Mouse (Mus musculus) heart, embryonic 11.5 days (tissue): Measurements from ENCODE around the gene Syne3. TPM values are rescaled to one million over a fixed set of nuclear protein-coding genes. Genes with fewer than 3 reads are reported as not detected.

Experiments
- ATAC-seq: fragments of 200-750 bp; cut with Nextera tagmentation; replicated peaks from 2 replicates; pipeline ENCODE4 v1.8.0; 2017; ENCODE audit warnings: moderate library complexity; ENCODE audit not compliant: insufficient number of reproducible peaks, low FRiP score, low TSS enrichment
- H3K27ac ChIP-seq: fragments of 300-500 bp; sonication (generic); 2 replicates; pipeline ENCODE4 v1.5.1; 2014; ENCODE audit warnings: mild to moderate bottlenecking, low read depth, low read length
- H3K27me3 ChIP-seq: fragments of 300-500 bp; sonication (generic); 2 replicates; pipeline ENCODE4 v1.6.1; 2014; ENCODE audit warnings: mild to moderate bottlenecking, low read length, mixed read lengths; ENCODE audit not compliant: control insufficient read depth, insufficient read depth
- H3K36me3 ChIP-seq: fragments of 300-500 bp; sonication (generic); 2 replicates; pipeline ENCODE4 v1.6.1; 2014; ENCODE audit warnings: mild to moderate bottlenecking, low read length, moderate library complexity, mixed read lengths; ENCODE audit not compliant: control insufficient read depth, insufficient read depth
- H3K4me1 ChIP-seq: fragments of 300-500 bp; sonication (generic); 2 replicates; pipeline ENCODE4 v1.6.1; 2014; ENCODE audit warnings: low read length; ENCODE audit not compliant: control insufficient read depth, insufficient read depth
- H3K4me2 ChIP-seq: fragments of 300-500 bp; sonication (generic); 2 replicates; pipeline ENCODE4 v1.6.1; 2014; ENCODE audit warnings: mild to moderate bottlenecking, moderate library complexity
- H3K4me3 ChIP-seq: fragments of 300-500 bp; sonication (generic); 2 replicates; pipeline ENCODE4 v1.5.1; 2014; ENCODE audit warnings: low read depth, low read length
- H3K9ac ChIP-seq: fragments of 300-500 bp; sonication (generic); 2 replicates; pipeline ENCODE4 v1.6.1; 2014; ENCODE audit warnings: mild to moderate bottlenecking, low read depth, low read length, moderate library complexity
- H3K9me3 ChIP-seq: fragments of 300-500 bp; sonication (generic); replicated peaks from 2 replicates; pipeline ENCODE4 v1.6.1; 2016; ENCODE audit warnings: low read length; ENCODE audit not compliant: control insufficient read depth
- WGBS: fragments of 180-500 bp; shearing (Covaris S2); extraction: QIAGEN DNeasy Blood & Tissue Kit; methylation state at CpG from one replicate; pipeline ENCODE4 v1.1.7; 2014; ENCODE audit not compliant: insufficient replicate concordance; 5-methylcytosine and 5-hydroxymethylcytosine counted together
- polyA plus RNA-seq: library from polyadenylated mRNA; unstranded; fragments of >200 nt; fragmentation: Nextera tagmentation; extraction: Ambion mirVana; gene quantifications from 2 replicates; pipeline ENCODE4 v1.2.1, GENCODE M21; 2014

Gene Syne3
- polyA plus RNA-seq, 1 experiment from 2014 or later: 0.42 TPM

DNA sequence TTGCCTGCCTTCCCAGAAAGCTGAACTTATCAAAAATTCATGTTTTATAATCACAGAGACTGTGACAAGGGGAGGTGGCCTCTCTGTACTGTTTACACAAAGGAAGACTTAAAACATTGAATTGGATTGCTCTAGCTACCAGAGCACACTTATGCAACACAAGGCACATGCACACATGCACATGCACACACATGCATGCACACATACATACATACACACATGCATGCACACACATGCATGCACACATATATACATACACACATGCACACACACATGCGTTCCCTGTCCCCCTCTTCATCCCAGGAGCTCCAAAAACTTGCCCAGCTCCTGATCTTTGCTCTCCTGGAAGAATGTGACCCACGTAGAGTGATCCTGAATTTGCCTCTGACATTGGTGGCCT lies 83.8 kb downstream of the Syne3 start:
- H3K27ac ChIP-seq: no peak overlapping the region
- H3K4me3 ChIP-seq: no peak overlapping the region
- no peak overlapping the region for H3K9ac ChIP-seq
- 82% methylated on average over 2 of the region's 2 CpGs for WGBS
- H3K27me3 ChIP-seq: no peaks in the 10 kb centered on the region; the same call in 1 of the 2 replicates
- no peaks in the 10 kb centered on the region for H3K36me3 ChIP-seq
- H3K9me3 ChIP-seq: no peaks in the 10 kb centered on the region
- no peak overlapping the region for H3K4me2 ChIP-seq
- no peaks in the 10 kb centered on the region for H3K4me1 ChIP-seq
- ATAC-seq: no peak

DNA sequence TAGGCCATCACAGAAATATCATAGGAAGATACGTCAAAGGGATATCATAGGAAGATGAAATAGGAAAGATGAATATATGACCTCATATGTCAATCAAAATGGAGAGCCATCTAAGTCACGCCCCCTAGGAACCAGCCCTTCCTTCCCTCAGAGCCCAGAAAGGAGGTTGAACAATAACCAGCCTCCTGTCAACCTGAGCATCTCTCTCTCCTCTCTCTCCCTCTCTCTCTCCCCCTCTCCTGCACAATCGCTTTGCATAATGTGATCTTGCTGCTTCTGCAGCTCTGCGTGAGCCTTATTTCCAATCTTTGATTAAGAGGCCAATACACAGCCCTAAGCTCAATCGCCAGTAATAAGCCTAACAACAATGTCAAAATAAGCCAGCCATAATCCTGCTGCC lies 84.6 kb downstream of the Syne3 start:
- H3K27me3 ChIP-seq: no peaks in the 10 kb centered on the region; the same call in 1 of the 2 replicates
- no peak overlapping the region for H3K9ac ChIP-seq
- 88% methylated on average over 5 of the region's 5 CpGs for WGBS
- H3K4me1 ChIP-seq: no peaks in the 10 kb centered on the region
- H3K36me3 ChIP-seq: no peaks in the 10 kb centered on the region
- H3K9me3 ChIP-seq: no peaks in the 10 kb centered on the region
- no peak for ATAC-seq
- no peak overlapping the region for H3K27ac ChIP-seq
- no peak overlapping the region for H3K4me3 ChIP-seq
- H3K4me2 ChIP-seq: no peak overlapping the region

DNA sequence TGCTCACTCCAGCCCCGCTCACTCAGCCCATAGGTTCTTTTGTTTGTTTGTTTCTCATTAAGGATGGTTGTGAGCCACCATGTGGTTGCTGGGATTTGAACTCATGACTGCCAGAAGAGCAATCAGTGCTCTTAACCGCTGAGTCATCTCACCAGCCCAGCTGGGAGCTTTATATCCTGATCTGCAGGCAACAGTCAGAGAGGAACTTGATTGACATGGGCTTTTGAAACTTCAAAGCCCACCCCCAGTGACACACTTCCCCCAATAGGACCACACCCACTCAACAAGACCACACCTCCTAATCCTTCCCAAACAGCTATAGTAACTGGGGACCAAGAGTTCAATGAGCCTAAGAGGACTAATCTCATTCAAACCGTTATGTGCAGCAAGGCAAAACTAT lies 85.1 kb downstream of the Syne3 start:
- H3K27ac ChIP-seq: no peak overlapping the region

DNA sequence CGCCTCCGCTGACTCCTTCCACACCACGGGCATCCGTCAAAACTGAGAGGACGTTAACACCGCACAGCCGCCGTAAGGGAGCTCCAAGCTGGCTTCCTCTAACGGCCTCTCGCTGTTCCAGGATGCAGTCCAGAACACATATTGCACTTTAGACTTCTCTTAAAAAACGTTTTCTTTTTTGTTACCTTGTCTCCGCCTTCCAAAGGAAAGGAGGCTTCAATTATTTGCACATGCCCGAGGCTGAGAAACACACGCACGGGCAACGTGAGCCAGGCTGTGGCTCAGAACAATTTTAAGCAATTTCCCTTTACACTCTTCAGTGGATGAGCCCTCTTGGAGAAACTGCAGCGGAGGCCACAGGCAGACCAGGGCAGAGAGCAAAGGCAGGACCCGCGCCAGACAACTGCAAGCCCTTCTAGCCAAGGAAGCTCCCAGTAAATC lies 85.6 kb downstream of the Syne3 start:
- Histone ChIP-seq H3K4me1 (no peaks in the 10 kb centered on the region), H3K4me3 (no peak overlapping the region), H3K9ac (no peak overlapping the region), H3K27ac (no peak overlapping the region), H3K9me3 (no peaks in the 10 kb centered on the region), H3K36me3 (no peaks in the 10 kb centered on the region), H3K27me3 (no peaks in the 10 kb centered on the region; the same call in 1 of the 2 replicates), H3K4me2 (no peak overlapping the region)
- no peak for ATAC-seq
- 56% methylated on average over 19 of the region's 19 CpGs for whole genome bisulfite sequencing

More for the DNA sequence above, 85.1 kb downstream of the Syne3 start:
- no peak overlapping the region for H3K4me2 ChIP-seq
- no peak for ATAC-seq
- 84% methylated on average over 3 of the region's 3 CpGs for WGBS
- no peaks in the 10 kb centered on the region for H3K9me3 ChIP-seq
- no peak overlapping the region for H3K9ac ChIP-seq
- no peaks in the 10 kb centered on the region for H3K36me3 ChIP-seq
- H3K27me3 ChIP-seq: no peaks in the 10 kb centered on the region; the same call in 1 of the 2 replicates
- no peaks in the 10 kb centered on the region for H3K4me1 ChIP-seq
- no peak overlapping the region for H3K4me3 ChIP-seq

DNA sequence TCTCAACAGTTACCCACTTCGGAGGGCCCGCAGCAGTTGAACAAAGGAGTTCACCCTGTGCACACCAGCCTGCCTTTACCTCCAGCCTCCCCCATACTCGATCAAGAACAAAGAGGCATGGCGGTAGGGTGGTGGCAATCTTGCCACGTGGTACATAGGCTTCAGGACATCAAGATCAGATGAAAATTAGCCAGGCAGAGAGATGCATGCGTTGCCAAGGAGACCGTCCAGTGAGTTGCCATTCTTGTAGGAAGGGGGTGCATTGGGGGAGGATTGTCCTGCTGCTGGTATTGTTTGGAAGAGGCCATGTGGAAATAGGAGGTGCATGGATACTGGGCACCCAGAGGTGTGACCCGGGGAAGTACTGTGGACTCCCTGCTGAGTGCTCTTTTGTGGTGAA lies 87.0 kb downstream of the Syne3 start:
- H3K4me3 ChIP-seq: no peak overlapping the region
- 72% methylated on average over 8 of the region's 8 CpGs for WGBS
- H3K27me3 ChIP-seq: no peaks in the 10 kb centered on the region; the same call in 1 of the 2 replicates
- no peaks in the 10 kb centered on the region for H3K36me3 ChIP-seq
- ATAC-seq: no peak
- no peaks in the 10 kb centered on the region for H3K9me3 ChIP-seq
- H3K4me2 ChIP-seq: no peak overlapping the region
- H3K27ac ChIP-seq: no peak overlapping the region
- H3K9ac ChIP-seq: no peak overlapping the region
- H3K4me1 ChIP-seq: no peaks in the 10 kb centered on the region

DNA sequence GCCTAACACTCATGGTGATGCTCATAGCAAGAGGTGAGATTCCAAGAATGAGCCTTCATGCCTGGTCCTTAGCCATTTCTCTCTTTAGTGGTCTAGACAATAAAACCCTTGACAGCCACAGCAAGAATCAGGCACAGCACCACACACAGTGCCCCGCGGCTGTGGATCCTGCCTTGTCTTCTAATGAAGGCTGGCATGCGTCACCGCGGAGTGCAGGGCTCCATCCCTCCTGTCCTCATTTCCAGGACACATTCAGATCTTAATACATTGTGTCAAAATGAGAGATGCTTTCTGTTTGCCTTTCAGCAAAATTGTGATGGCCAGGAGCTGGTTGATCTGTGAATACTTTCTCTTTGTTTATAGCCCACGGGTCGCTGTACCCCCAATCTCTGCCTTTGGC lies 88.5 kb downstream of the Syne3 start:
- H3K4me3 ChIP-seq: no peak overlapping the region
- no peaks in the 10 kb centered on the region for H3K36me3 ChIP-seq
- H3K9me3 ChIP-seq: no peaks in the 10 kb centered on the region
- H3K9ac ChIP-seq: no peak overlapping the region
- 83% methylated on average over 7 of the region's 7 CpGs for WGBS
- ATAC-seq: no peak
- H3K4me1 ChIP-seq: no peaks in the 10 kb centered on the region
- no peaks in the 10 kb centered on the region; the same call in 1 of the 2 replicates for H3K27me3 ChIP-seq
- no peak overlapping the region for H3K27ac ChIP-seq
- H3K4me2 ChIP-seq: no peak overlapping the region

DNA sequence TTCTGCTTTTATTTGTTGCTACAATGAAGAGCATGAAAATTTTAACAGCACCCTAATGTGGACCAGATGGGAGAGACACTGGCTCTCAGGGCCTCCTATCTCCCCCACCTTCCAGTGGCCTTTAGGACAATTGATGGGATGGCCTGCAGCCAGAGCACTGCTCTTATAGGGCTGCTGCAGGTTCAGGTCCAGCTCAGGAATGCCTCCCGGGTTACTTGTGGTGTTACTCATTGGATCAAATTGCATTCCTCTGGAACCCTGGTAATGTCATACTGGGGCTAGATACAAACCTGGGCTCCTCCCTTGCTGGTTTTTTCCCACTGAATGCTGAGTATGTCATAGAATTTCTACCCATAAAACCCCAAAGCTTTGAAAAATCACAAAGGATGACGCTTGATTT lies 90.4 kb downstream of the Syne3 start:
- 71% methylated on average over 2 of the region's 2 CpGs for WGBS
- no peaks in the 10 kb centered on the region for H3K36me3 ChIP-seq
- no peak overlapping the region for H3K9ac ChIP-seq
- H3K4me3 ChIP-seq: no peak overlapping the region
- ATAC-seq: no peak
- H3K27ac ChIP-seq: no peak overlapping the region
- H3K4me2 ChIP-seq: no peak overlapping the region
- H3K4me1 ChIP-seq: no peaks in the 10 kb centered on the region
- H3K27me3 ChIP-seq: no peaks in the 10 kb centered on the region
- H3K9me3 ChIP-seq: no peaks in the 10 kb centered on the region

DNA sequence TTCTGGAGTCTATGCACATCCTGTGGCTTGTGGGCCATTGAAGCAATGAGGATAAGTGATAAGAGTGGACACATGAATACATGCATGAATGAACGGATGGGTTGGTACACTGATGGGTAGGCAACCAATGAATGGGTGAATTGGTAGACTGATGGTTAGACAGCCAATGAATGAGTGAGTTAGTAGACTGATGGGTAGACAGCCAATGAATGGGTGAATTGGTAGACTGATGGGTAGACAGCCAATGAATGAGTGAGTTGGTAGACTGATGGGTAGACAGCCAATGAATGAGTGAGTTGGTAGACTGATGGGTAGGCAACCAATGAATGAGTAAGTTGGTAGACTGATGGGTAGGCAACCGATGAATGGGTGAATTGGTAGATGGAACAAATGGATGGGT lies 91.7 kb downstream of the Syne3 start:
- no peak overlapping the region for H3K4me2 ChIP-seq
- no peak overlapping the region for H3K4me3 ChIP-seq
- no peak for ATAC-seq

DNA sequence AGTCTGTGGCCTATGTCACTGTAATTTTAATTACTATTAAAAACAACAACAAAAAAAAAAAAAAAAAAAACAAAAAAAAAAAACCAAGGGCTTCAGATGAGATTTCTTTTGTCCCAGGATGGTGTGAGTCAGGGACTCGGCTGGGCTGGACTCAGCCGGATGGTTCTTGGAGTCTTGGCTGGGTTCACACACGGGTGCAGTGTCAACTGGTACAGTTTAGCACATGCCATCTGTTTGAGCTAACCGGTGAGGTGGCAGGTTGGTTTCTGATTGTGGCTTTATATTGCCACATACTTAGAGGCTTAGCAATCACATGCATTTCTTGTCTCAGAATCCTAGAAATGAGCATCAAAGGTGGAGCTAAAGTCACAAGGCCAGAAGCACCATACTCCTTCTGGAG lies 92.3 kb downstream of the Syne3 start:
- H3K4me3 ChIP-seq: no peak overlapping the region
- no peak overlapping the region for H3K9ac ChIP-seq
- no peak for ATAC-seq
- no peaks in the 10 kb centered on the region for H3K36me3 ChIP-seq
- H3K9me3 ChIP-seq: no peaks in the 10 kb centered on the region
- peaks cover 7% of the 10 kb centered on the region for H3K4me1 ChIP-seq
- WGBS: 89% methylated on average over 4 of the region's 4 CpGs
- no peaks in the 10 kb centered on the region for H3K27me3 ChIP-seq
- no peak overlapping the region for H3K27ac ChIP-seq
- H3K4me2 ChIP-seq: no peak overlapping the region

More for the DNA sequence above, 91.7 kb downstream of the Syne3 start:
- Histone ChIP-seq H3K9me3 (no peaks in the 10 kb centered on the region), H3K4me1 (peaks cover under 1% of the 10 kb centered on the region; the same call in 1 of the 2 replicates), H3K36me3 (no peaks in the 10 kb centered on the region), H3K27me3 (no peaks in the 10 kb centered on the region), H3K27ac (no peak overlapping the region), H3K9ac (no peak overlapping the region)
- WGBS: 90% methylated on average over 2 of the region's 2 CpGs
